Mouse (Mus musculus): ENCODE data around the gene Trpv4. TPM values are rescaled to one million over a fixed set of nuclear protein-coding genes. Genes with fewer than 3 reads are reported as not detected.

Gene Trpv4
- 0.92 and 1.0 TPM in 2 replicates for polyA plus RNA-seq (2015; fragmentation: Nextera tagmentation; extraction: Ambion mirVana)

GRCm38 (mm10) chr5:114658255-114658654 lies at the start of gene Trpv4:
Trpv4 (minus strand) TSS chr5:114658421.
- peaks cover 35% of the 10 kb centered on the region for H3K27me3 ChIP-seq (replicated peaks)
- WGBS: 1% methylated on average over 45 of the region's 47 CpGs
- H3K4me1 ChIP-seq (replicated peaks): peaks cover 15% of the 10 kb centered on the region

GRCm38 (mm10) chr5:114707265-114708068 lies 49.2 kb upstream of the Trpv4 start, which contains the start of gene Tchp:
Tchp (plus strand) TSS chr5:114707760.
- peak within 1 kb of the TSS; percentile 86 for H3K9ac ChIP-seq
- no peaks in the 10 kb centered on the region for H3K27me3 ChIP-seq (replicated peaks)
- 0 out of 2 replicates have a peak, but pooled peaks cover 4% of the 10 kb centered on the region for H3K36me3 ChIP-seq
- ATAC-seq: peak; percentile 88
- WGBS: 3% methylated on average over 49 of the region's 49 CpGs
- H3K4me1 ChIP-seq (replicated peaks): peaks cover 10% of the 10 kb centered on the region
- H3K27ac ChIP-seq: no peak within 1 kb of the TSS
- H3K4me3 ChIP-seq (replicated peaks): peak within 1 kb of the TSS; percentile 81
- H3K4me2 ChIP-seq (replicated peaks): peak within 1 kb of the TSS; percentile 71
- no peaks in the 10 kb centered on the region for H3K9me3 ChIP-seq

More at GRCm38 (mm10) chr5:114658255-114658654, at the start of gene Trpv4:
- no peaks in the 10 kb centered on the region for H3K36me3 ChIP-seq
- H3K9ac ChIP-seq: peak within 1 kb of the TSS; percentile 56
- H3K9me3 ChIP-seq: no peaks in the 10 kb centered on the region
- peak within 1 kb of the TSS; percentile 51 for H3K4me3 ChIP-seq (replicated peaks)
- peak within 1 kb of the TSS; percentile 98 for H3K4me2 ChIP-seq (replicated peaks)
- ATAC-seq: peak; percentile 57
- H3K27ac ChIP-seq: no peak within 1 kb of the TSS

GRCm38 (mm10) chr5:114702403-114703392 lies 44.5 kb upstream of the Trpv4 start:
- H3K4me1 ChIP-seq (replicated peaks): 0 out of 2 replicates have a peak, but pooled peaks cover 3% of the 10 kb centered on the region
- no peak overlapping the region for H3K27ac ChIP-seq
- no peak overlapping the region for H3K4me2 ChIP-seq (replicated peaks)
- WGBS: 55% methylated on average over 14 of the region's 14 CpGs
- no peaks in the 10 kb centered on the region for H3K9me3 ChIP-seq
- no peak overlapping the region for H3K4me3 ChIP-seq (replicated peaks)
- peak; percentile 84 for ATAC-seq
- H3K9ac ChIP-seq: no peak overlapping the region
- H3K36me3 ChIP-seq: no peaks in the 10 kb centered on the region
- no peaks in the 10 kb centered on the region for H3K27me3 ChIP-seq (replicated peaks)

GRCm38 (mm10) chr5:114699015-114699414 lies 40.8 kb upstream of the Trpv4 start:
- Histone ChIP-seq H3K9ac (no peak overlapping the region), H3K9me3 (no peaks in the 10 kb centered on the region), H3K36me3 (no peaks in the 10 kb centered on the region), H3K27me3 (replicated peaks) (no peaks in the 10 kb centered on the region), H3K4me1 (replicated peaks) (no peaks in the 10 kb centered on the region), H3K4me2 (replicated peaks) (no peak overlapping the region), H3K27ac (no peak overlapping the region), H3K4me3 (replicated peaks) (no peak overlapping the region)
- no peak for ATAC-seq
- WGBS: 44% methylated on average over 7 of the region's 7 CpGs

GRCm38 (mm10) chr5:114698044-114698746 lies 40.0 kb upstream of the Trpv4 start:
- H3K27me3 ChIP-seq (replicated peaks): no peaks in the 10 kb centered on the region
- no peaks in the 10 kb centered on the region for H3K9me3 ChIP-seq
- no peaks in the 10 kb centered on the region for H3K36me3 ChIP-seq
- H3K4me1 ChIP-seq (replicated peaks): no peaks in the 10 kb centered on the region
- H3K27ac ChIP-seq: no peak overlapping the region
- no peak for ATAC-seq
- WGBS: 87% methylated on average over 19 of the region's 19 CpGs
- H3K9ac ChIP-seq: no peak overlapping the region
- H3K4me3 ChIP-seq (replicated peaks): no peak overlapping the region
- H3K4me2 ChIP-seq (replicated peaks): no peak overlapping the region

GRCm38 (mm10) chr5:114696939-114697338 lies 38.7 kb upstream of the Trpv4 start:
- ATAC-seq: no peak
- H3K4me1 ChIP-seq (replicated peaks): no peaks in the 10 kb centered on the region
- no peak overlapping the region for H3K4me2 ChIP-seq (replicated peaks)
- no peak overlapping the region for H3K27ac ChIP-seq
- H3K4me3 ChIP-seq (replicated peaks): no peak overlapping the region
- H3K36me3 ChIP-seq: no peaks in the 10 kb centered on the region
- 82% methylated on average over 17 of the region's 17 CpGs for WGBS
- H3K9ac ChIP-seq: no peak overlapping the region
- H3K27me3 ChIP-seq (replicated peaks): no peaks in the 10 kb centered on the region
- no peaks in the 10 kb centered on the region for H3K9me3 ChIP-seq

- ATAC-seq: no peak
- 70% methylated on average over 5 of the region's 5 CpGs for WGBS
- Histone ChIP-seq H3K9me3 (no peaks in the 10 kb centered on the region), H3K4me1 (replicated peaks) (peaks cover 4% of the 10 kb centered on the region), H3K36me3 (no peaks in the 10 kb centered on the region), H3K4me3 (replicated peaks) (no peak overlapping the region), H3K4me2 (replicated peaks) (no peak overlapping the region), H3K9ac (no peak overlapping the region), H3K27me3 (replicated peaks) (no peaks in the 10 kb centered on the region), H3K27ac (no peak overlapping the region)
These were observed 37.6 kb upstream of the Trpv4 start for GRCm38 (mm10) chr5:114695775-114696174.

- H3K9ac ChIP-seq: peak within 1 kb of the TSS; percentile 83
- H3K4me1 ChIP-seq (replicated peaks): peaks cover 21% of the 10 kb centered on the region
- H3K4me2 ChIP-seq (replicated peaks): peak within 1 kb of the TSS; percentile 96
- H3K36me3 ChIP-seq: no peaks in the 10 kb centered on the region
- 5% methylated on average over 66 of the region's 75 CpGs for WGBS
- H3K27ac ChIP-seq: peak within 1 kb of the TSS; percentile 71
- peak within 1 kb of the TSS; percentile 81 for H3K4me3 ChIP-seq (replicated peaks)
- no peaks in the 10 kb centered on the region for H3K9me3 ChIP-seq
- peak; percentile 97 for ATAC-seq
- H3K27me3 ChIP-seq (replicated peaks): no peaks in the 10 kb centered on the region
These were observed 32.7 kb upstream of the Trpv4 start, which contains the start of gene Gltp for GRCm38 (mm10) chr5:114690633-114691567. Gltp (minus strand) TSS chr5:114690984.

GRCm38 (mm10) chr5:114689700-114690366 lies 31.6 kb upstream of the Trpv4 start:
- H3K27ac ChIP-seq: peak overlapping the region; percentile 71
- peak overlapping the region; percentile 96 for H3K4me2 ChIP-seq (replicated peaks)
- peak overlapping the region; percentile 83 for H3K9ac ChIP-seq
- WGBS: 16% methylated on average over 16 of the region's 16 CpGs
- ATAC-seq: peak; percentile 58
- H3K4me3 ChIP-seq (replicated peaks): peak overlapping the region; percentile 81
- H3K4me1 ChIP-seq (replicated peaks): peaks cover 21% of the 10 kb centered on the region
- no peaks in the 10 kb centered on the region for H3K27me3 ChIP-seq (replicated peaks)
- no peaks in the 10 kb centered on the region for H3K9me3 ChIP-seq
- no peaks in the 10 kb centered on the region for H3K36me3 ChIP-seq

GRCm38 (mm10) chr5:114688703-114689102 lies 30.5 kb upstream of the Trpv4 start:
- peaks cover 21% of the 10 kb centered on the region for H3K4me1 ChIP-seq (replicated peaks)
- H3K4me2 ChIP-seq (replicated peaks): 0 out of 2 replicates have a peak overlapping the region, but pooled peaks have one; percentile 96
- no peak overlapping the region for H3K4me3 ChIP-seq (replicated peaks)
- H3K27me3 ChIP-seq (replicated peaks): no peaks in the 10 kb centered on the region
- no peak overlapping the region for H3K27ac ChIP-seq
- no peaks in the 10 kb centered on the region for H3K36me3 ChIP-seq
- no peak for ATAC-seq
- no peaks in the 10 kb centered on the region for H3K9me3 ChIP-seq
- H3K9ac ChIP-seq: no peak overlapping the region
- 84% methylated on average over 13 of the region's 13 CpGs for WGBS
